Mouse (Mus musculus) hindbrain, embryonic 11.5 days (tissue): Measurements from ENCODE around the gene Pheta1. TPM values are rescaled to one million over a fixed set of nuclear protein-coding genes. Genes with fewer than 3 reads are reported as not detected.

Source experiments
- ATAC-seq: fragments of 200-750 bp; cut with Nextera tagmentation; 2 replicates; pipeline ENCODE4 v1.8.0; 2017; ENCODE audit warnings: mild to moderate bottlenecking, moderate TSS enrichment, moderate library complexity; ENCODE audit not compliant: low FRiP score
- DNase-seq: peaks from one replicate; pipeline ENCODE4 v3.0.0-alpha.2; 2015; ENCODE audit warnings: low spot score
- H3K27ac ChIP-seq: fragments of 300-500 bp; sonication (generic); 2 replicates; pipeline ENCODE4 v1.5.1; 2014; ENCODE audit warnings: mild to moderate bottlenecking, low read depth, low read length
- H3K27me3 ChIP-seq: fragments of 300-500 bp; sonication (generic); 2 replicates; pipeline ENCODE4 v1.6.1; 2014; ENCODE audit warnings: mild to moderate bottlenecking, low read length, moderate library complexity, mixed read lengths; ENCODE audit not compliant: control insufficient read depth, insufficient read depth
- H3K36me3 ChIP-seq: fragments of 300-500 bp; sonication (generic); 2 replicates; pipeline ENCODE4 v1.6.1; 2014; ENCODE audit warnings: mild to moderate bottlenecking, low read length, moderate library complexity, mixed read lengths; ENCODE audit not compliant: control insufficient read depth, insufficient read depth
- H3K4me1 ChIP-seq: fragments of 300-500 bp; sonication (generic); replicated peaks from 2 replicates; pipeline ENCODE4 v1.6.1; 2014; ENCODE audit warnings: low read length, mixed read lengths; ENCODE audit not compliant: control insufficient read depth, insufficient read depth
- H3K4me2 ChIP-seq: fragments of 300-500 bp; sonication (generic); replicated peaks from 2 replicates; pipeline ENCODE4 v1.6.1; 2014; ENCODE audit warnings: mild to moderate bottlenecking, low read depth, low read length
- H3K4me3 ChIP-seq: fragments of 300-500 bp; sonication (generic); 2 replicates; pipeline ENCODE4 v1.5.1; 2014; ENCODE audit warnings: low read depth, low read length
- H3K9ac ChIP-seq: fragments of 300-500 bp; sonication (generic); 2 replicates; pipeline ENCODE4 v1.6.1; 2014; ENCODE audit warnings: low read depth, low read length
- H3K9me3 ChIP-seq: fragments of 300-500 bp; sonication (generic); 2 replicates; pipeline ENCODE4 v1.6.1; 2016; ENCODE audit warnings: low read length; ENCODE audit not compliant: control insufficient read depth
- WGBS: fragments of 180-500 bp; shearing (Covaris S2); extraction: QIAGEN DNeasy Blood & Tissue Kit; methylation state at CpG from one replicate; pipeline ENCODE4 v1.1.7; 2014; 5-methylcytosine and 5-hydroxymethylcytosine counted together
- polyA plus RNA-seq: library from polyadenylated mRNA; unstranded; fragments of >200 nt; fragmentation: Nextera tagmentation; extraction: Ambion mirVana; gene quantifications from 2 replicates; pipeline ENCODE4 v1.2.1, GENCODE M21; 2014

Gene Pheta1
- polyA plus RNA-seq, 1 experiment from 2014 or later = 27.0 TPM

DNA sequence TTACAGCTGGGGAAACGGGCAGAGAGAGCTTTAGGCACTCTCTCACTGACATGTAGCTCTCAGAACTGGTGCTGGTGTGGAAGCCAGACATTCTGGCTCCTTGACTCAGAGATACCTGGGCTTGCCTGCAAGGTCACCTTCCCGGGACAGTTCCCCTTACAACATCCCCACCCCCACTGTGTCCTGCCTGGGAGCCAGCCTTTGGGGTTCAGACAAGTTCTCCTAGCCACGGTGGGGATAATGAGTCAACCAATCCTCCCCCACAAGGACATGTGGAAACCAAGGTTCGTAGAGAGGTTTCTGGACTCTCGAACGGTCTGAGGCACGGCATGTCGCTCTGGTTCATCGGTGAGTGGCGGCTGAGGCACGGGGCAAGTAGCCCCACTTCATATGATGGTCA lies 8.0 kb downstream of the Pheta1 start:
- Histone ChIP-seq H3K27ac (no peak overlapping the region), H3K4me3 (no peak overlapping the region), H3K4me2 (no peak overlapping the region), H3K9ac (no peak overlapping the region), H3K9me3 (no peaks in the 10 kb centered on the region), H3K4me1 (0 out of 2 replicates have a peak, but pooled peaks cover 2% of the 10 kb centered on the region), H3K36me3 (peaks cover 16% of the 10 kb centered on the region), H3K27me3 (no peaks in the 10 kb centered on the region)
- no peak for DNase-seq
- no peak for ATAC-seq
- 86% methylated on average over 11 of the region's 11 CpGs for WGBS

DNA sequence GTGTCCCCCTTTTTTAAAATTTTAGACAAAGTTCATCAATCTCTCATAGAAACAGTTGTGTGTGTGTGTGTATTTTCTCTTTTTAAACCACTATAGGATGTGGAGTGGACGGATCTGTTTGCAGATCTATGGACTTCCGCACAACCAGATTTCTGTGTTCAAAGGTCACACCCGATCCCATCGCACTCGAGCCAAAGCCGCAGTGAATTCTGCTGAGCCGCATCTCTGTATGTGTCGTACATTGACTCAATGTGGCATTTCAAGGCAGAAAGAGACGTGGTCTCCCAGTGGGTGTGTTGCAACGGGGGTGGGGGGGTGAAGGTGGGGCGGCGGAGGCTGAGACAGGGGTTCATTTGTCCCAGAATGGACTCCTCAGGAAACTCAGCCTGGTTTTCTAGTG lies 9.6 kb downstream of the Pheta1 start:
- H3K4me2 ChIP-seq = no peak overlapping the region
- H3K9me3 ChIP-seq = no peaks in the 10 kb centered on the region
- H3K36me3 ChIP-seq = peaks cover 9% of the 10 kb centered on the region
- H3K9ac ChIP-seq = no peak overlapping the region
- H3K27me3 ChIP-seq = no peaks in the 10 kb centered on the region
- no peak overlapping the region for H3K27ac ChIP-seq
- no peak for ATAC-seq
- no peak overlapping the region for H3K4me3 ChIP-seq
- no peak for DNase-seq
- 92% methylated on average over 12 of the region's 12 CpGs for WGBS
- H3K4me1 ChIP-seq = 0 out of 2 replicates have a peak, but pooled peaks cover 2% of the 10 kb centered on the region

DNA sequence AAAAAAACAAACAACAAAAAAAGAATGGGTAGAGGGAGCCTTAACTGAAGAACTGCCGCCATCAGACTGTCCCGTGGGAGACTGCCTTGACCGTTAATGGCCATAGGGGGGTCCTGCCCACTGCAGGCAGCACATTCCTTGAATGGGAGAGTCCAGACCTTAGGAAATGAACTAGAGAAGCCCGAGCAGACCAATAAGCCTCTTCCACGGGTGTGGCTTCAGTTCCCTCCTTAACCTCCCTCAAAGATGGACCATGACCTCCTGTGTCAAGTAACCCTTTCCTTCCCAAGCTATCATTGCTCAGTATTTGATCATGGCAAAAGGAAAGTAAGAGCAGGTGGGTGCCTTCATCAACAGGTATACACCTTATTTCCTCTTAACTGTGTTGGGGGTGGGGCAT lies 13.2 kb downstream of the Pheta1 start:
- H3K36me3 ChIP-seq = peaks cover 9% of the 10 kb centered on the region
- WGBS = 41% methylated on average over 5 of the region's 5 CpGs
- H3K4me2 ChIP-seq = no peak overlapping the region
- no peaks in the 10 kb centered on the region for H3K27me3 ChIP-seq
- H3K9ac ChIP-seq = no peak overlapping the region
- no peaks in the 10 kb centered on the region for H3K9me3 ChIP-seq
- ATAC-seq = no peak
- no peaks in the 10 kb centered on the region for H3K4me1 ChIP-seq
- H3K27ac ChIP-seq = no peak overlapping the region
- no peak overlapping the region for H3K4me3 ChIP-seq
- DNase-seq = no peak

DNA sequence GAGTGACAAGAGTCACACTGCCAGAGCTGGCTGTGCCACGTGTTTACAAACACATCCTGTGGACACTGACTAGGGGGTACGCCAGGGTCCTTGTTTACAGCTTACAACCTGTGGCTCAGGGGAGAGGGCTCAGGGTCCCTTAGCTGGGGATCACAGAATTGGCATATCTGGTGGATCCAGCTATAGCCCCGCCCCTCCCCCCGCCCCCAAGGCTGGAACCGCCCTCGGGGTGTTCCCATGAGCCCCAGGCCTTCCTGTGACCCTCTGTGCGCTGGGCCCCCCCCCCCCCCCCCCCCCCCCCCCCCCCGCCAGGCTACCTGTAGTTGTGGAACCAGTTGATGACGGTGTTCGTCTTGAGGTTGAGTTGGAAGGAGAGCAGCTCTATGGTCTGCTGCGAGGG lies 15.5 kb downstream of the Pheta1 start:
- H3K9me3 ChIP-seq = no peaks in the 10 kb centered on the region
- H3K4me1 ChIP-seq = no peaks in the 10 kb centered on the region
- peaks cover 9% of the 10 kb centered on the region for H3K36me3 ChIP-seq
- no peak for DNase-seq
- H3K27me3 ChIP-seq = no peaks in the 10 kb centered on the region
- no peak overlapping the region for H3K9ac ChIP-seq
- H3K27ac ChIP-seq = no peak overlapping the region
- no peak for ATAC-seq
- H3K4me2 ChIP-seq = no peak overlapping the region
- WGBS = 12% methylated on average over 6 of the region's 11 CpGs
- no peak overlapping the region for H3K4me3 ChIP-seq

DNA sequence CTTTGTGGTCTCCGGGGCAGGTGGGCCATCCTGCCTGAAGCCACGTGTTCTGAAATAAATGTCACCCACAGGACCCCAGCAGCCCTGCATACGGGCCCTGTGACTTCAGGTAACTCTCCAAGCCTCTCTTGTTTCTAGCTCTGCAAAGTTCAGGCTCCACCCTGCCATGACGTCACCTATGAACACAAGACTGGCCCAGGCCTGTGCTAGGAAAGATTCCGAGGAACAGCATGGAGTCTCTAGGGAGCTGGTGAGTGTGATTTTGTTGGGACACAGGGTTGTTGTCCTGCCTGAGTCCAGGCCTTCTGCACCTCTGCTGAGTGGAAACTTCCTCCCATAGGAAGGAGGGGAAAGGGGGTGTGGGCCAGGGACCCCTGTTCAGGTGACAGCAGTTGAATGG lies 19.2 kb downstream of the Pheta1 start:
- H3K9me3 ChIP-seq = no peaks in the 10 kb centered on the region
- no peak overlapping the region for H3K4me3 ChIP-seq
- H3K36me3 ChIP-seq = no peaks in the 10 kb centered on the region
- no peak overlapping the region for H3K4me2 ChIP-seq
- DNase-seq = no peak
- no peaks in the 10 kb centered on the region for H3K4me1 ChIP-seq
- no peak for ATAC-seq
- no peak overlapping the region for H3K9ac ChIP-seq
- no peaks in the 10 kb centered on the region for H3K27me3 ChIP-seq
- H3K27ac ChIP-seq = no peak overlapping the region
- WGBS = 76% methylated on average over 5 of the region's 5 CpGs

DNA sequence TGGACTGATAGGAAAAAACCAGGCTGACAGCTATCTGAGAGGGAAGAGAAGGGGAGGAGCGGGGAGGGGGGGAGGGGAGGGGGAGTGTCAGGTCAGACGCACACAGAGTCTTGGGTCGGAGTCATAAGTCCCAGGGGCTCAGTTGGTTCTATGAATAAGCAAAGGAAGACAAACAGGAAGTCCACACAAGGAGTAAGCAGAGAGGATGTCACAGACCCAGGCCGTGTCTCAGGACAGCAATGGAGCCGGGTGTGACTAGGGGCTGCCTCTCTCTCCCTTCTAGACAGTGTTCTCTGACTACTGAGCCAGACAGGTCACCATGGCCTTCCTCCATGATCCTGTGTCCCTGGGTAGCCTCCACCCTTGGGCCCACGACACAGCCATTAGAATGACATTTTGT lies 22.0 kb downstream of the Pheta1 start:
- ATAC-seq = no peak
- WGBS = 70% methylated on average over 6 of the region's 6 CpGs

DNA sequence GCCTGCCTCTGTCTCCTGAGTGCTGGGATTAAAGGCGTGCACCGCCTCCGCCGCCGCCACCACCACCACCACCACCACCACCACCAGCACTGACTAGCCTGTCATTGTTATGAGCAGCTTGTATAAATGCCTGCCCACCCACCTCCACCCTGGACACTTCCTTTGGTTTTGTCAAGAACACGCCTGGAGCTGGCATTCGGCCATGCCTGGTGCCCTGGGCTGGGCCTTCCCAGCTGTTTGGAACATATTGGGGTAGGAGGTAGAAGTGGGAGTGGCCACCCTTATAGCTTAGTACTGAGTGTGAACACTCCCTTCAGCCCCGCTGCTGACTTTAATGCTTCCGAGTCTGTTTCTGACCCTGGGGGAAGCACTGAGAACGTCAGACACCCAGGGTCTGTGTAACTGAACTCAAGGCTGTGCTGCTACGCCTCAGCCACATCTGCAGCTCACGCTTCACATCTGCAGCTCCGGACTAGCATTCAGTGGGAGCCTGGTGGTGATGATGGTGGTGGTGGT lies 22.8 kb downstream of the Pheta1 start:
- H3K4me3 ChIP-seq = no peak overlapping the region
- no peak overlapping the region for H3K4me2 ChIP-seq
- H3K4me1 ChIP-seq = no peaks in the 10 kb centered on the region
- H3K27ac ChIP-seq = no peak overlapping the region
- WGBS = 85% methylated on average over 9 of the region's 13 CpGs
- no peaks in the 10 kb centered on the region for H3K27me3 ChIP-seq
- H3K9me3 ChIP-seq = no peaks in the 10 kb centered on the region
- DNase-seq (no peak), ATAC-seq (no peak)
- H3K36me3 ChIP-seq = no peaks in the 10 kb centered on the region
- H3K9ac ChIP-seq = no peak overlapping the region

More for the DNA sequence above, 22.0 kb downstream of the Pheta1 start:
- Histone ChIP-seq H3K4me1 (no peaks in the 10 kb centered on the region), H3K9ac (no peak overlapping the region), H3K27me3 (no peaks in the 10 kb centered on the region), H3K27ac (no peak overlapping the region), H3K4me2 (no peak overlapping the region), H3K4me3 (no peak overlapping the region), H3K36me3 (no peaks in the 10 kb centered on the region), H3K9me3 (no peaks in the 10 kb centered on the region)
- no peak for DNase-seq

DNA sequence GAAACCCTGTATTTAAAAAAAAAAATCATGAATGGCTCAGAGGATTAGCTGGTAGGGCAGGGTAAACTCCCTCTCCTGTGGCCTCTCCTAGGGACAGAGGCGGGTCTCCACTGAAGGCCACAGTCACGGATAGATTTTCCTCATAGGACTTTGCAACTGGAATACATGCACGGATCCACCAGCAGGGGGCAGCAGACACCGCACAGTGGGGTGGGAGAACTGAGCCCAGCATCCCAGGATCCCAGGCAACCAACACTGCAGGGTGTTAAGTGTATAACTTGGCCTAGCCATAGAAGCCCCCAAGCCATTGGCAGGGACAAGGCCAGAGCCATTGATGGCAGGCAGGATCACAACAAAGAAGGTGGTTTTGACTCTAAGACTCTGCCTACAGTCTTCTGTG lies 23.4 kb downstream of the Pheta1 start:
- Histone ChIP-seq H3K4me2 (no peak overlapping the region), H3K9me3 (no peaks in the 10 kb centered on the region), H3K36me3 (no peaks in the 10 kb centered on the region), H3K27ac (no peak overlapping the region), H3K4me1 (no peaks in the 10 kb centered on the region), H3K9ac (no peak overlapping the region), H3K27me3 (no peaks in the 10 kb centered on the region), H3K4me3 (no peak overlapping the region)
- DNase-seq = peak; percentile 94
- 1% methylated on average over 4 of the region's 4 CpGs for WGBS
- peak; percentile 35 for ATAC-seq

DNA sequence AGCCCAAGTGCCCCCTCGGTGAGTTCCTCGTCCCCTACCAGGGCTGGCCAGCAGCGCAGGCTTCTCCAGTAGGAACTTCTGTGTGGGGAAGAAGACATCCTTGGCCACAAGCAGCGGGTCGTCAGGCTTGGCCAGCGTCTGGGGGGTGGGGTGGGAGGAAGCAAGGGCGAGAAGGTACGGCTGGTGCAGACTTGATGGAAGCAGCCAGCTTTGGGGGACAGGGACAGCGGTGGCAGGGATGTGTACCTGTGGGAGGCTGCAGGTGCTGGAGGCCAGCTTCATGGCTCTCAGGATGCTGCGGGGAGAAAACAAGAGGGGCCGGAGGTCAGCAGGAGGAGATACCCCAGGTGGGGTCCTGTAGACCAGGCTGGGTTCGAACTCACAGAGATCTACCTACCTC lies 26.3 kb downstream of the Pheta1 start:
- WGBS = 88% methylated on average over 12 of the region's 12 CpGs
- Histone ChIP-seq H3K9ac (no peak overlapping the region), H3K27me3 (no peaks in the 10 kb centered on the region), H3K4me2 (no peak overlapping the region), H3K9me3 (no peaks in the 10 kb centered on the region), H3K4me1 (no peaks in the 10 kb centered on the region), H3K36me3 (0 out of 2 replicates have a peak, but pooled peaks cover 3% of the 10 kb centered on the region), H3K27ac (no peak overlapping the region), H3K4me3 (no peak overlapping the region)
- no peak for ATAC-seq
- no peak for DNase-seq
